Comparison of ENCODE assay signal across 13 mouse cellular contexts in the genomic region with DNA sequence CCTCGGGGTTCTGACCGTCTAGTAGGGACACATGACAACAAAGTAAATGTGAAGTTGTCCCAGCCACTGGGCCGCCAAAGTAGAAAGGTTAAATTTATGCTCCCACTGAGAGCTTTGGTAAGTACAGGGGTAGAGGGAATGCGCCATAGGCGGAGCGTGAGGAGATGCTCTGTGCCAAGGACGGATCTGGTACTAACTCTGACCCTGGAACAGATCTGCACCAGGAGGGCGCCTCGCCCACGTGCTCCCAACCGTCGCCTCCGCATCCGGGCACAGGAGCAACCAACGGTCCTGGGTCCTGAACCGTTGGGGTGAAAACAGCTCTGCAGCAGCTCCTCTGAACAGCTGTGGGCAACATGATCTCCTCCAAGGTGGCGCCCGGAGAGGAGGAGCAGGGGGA. TPM values are rescaled to one million over a fixed set of nuclear protein-coding genes. Genes with fewer than 3 reads are reported as not detected.
DNase-seq lines count a peak whose midpoint lies in the region; ATAC-seq lines count a peak whose summit lies in the region.
"Had no signal": no experiment of that assay in that cellular context is flagged by ENCODE, and none has a peak within 500 bp of the region (broad histone marks: within the 10 kb centered on the region; RNA-seq: fewer than 3 reads in every experiment).

A gene (plus strand): TSS at position 301 of the 400 bp plus-strand sequence.

- H3K27ac ChIP-seq in hindbrain, embryonic 10.5 days, result no peak within 1 kb of the TSS
- no peak within 1 kb of the TSS for H3K27ac ChIP-seq in hindbrain, embryonic 13.5 days
- H3K27ac ChIP-seq in midbrain, embryonic 10.5 days (replicated peaks), result no peak within 1 kb of the TSS
- no peak within 1 kb of the TSS for H3K27ac ChIP-seq in midbrain, embryonic 13.5 days
- no peak within 1 kb of the TSS for H3K27ac ChIP-seq in embryonic facial prominence, embryonic 12.5 days

- H3K9ac ChIP-seq in hindbrain, embryonic 13.5 days, result no peak within 1 kb of the TSS
- H3K9ac ChIP-seq in midbrain, embryonic 13.5 days (replicated peaks), result no peak within 1 kb of the TSS
- no peak within 1 kb of the TSS for H3K9ac ChIP-seq in embryonic facial prominence, embryonic 12.5 days

- DNase-seq in hindbrain, embryonic 10.5 days (ENCODE audit: low spot score), result no peak
- no peak for DNase-seq in midbrain, embryonic 10.5 days (ENCODE audit: low spot score)
- peak; percentile 21 for DNase-seq in testis, postnatal 14 days (ENCODE audit: low spot score)
- no peak for DNase-seq in thymus, postnatal 25 days
- DNase-seq: cerebellum, adult 11-12 months; gastrocnemius, postnatal 14 days; lung, postnatal 4 days had no signal

- peak within 1 kb of the TSS; percentile 18; the same call in 1 of the 2 replicates for H3K4me3 ChIP-seq in hindbrain, embryonic 10.5 days
- H3K4me3 ChIP-seq in hindbrain, embryonic 13.5 days, result no peak within 1 kb of the TSS
- peak within 1 kb of the TSS; percentile 18; the same call in 1 of the 2 replicates for H3K4me3 ChIP-seq in midbrain, embryonic 10.5 days
- no peak within 1 kb of the TSS for H3K4me3 ChIP-seq in midbrain, embryonic 13.5 days (replicated peaks)
- no peak within 1 kb of the TSS for H3K4me3 ChIP-seq in embryonic facial prominence, embryonic 12.5 days

- no peaks in the 10 kb centered on the region for H3K36me3 ChIP-seq in hindbrain, embryonic 10.5 days
- H3K36me3 ChIP-seq in hindbrain, embryonic 13.5 days, result no peaks in the 10 kb centered on the region
- no peaks in the 10 kb centered on the region for H3K36me3 ChIP-seq in midbrain, embryonic 10.5 days
- H3K36me3 ChIP-seq in midbrain, embryonic 13.5 days, result no peaks in the 10 kb centered on the region
- H3K36me3 ChIP-seq in embryonic facial prominence, embryonic 12.5 days, result no peaks in the 10 kb centered on the region

- no peak within 1 kb of the TSS for H3K4me2 ChIP-seq in hindbrain, embryonic 13.5 days
- no peak within 1 kb of the TSS for H3K4me2 ChIP-seq in midbrain, embryonic 13.5 days (replicated peaks)
- peak within 1 kb of the TSS; percentile 25 for H3K4me2 ChIP-seq in embryonic facial prominence, embryonic 12.5 days (replicated peaks)
- H3K4me2 ChIP-seq: liver, embryonic 11.5 days had no signal

- peaks cover 13% of the 10 kb centered on the region; the same call in 1 of the 2 replicates for H3K9me3 ChIP-seq in hindbrain, embryonic 10.5 days
- peaks cover 6% of the 10 kb centered on the region; the same call in 1 of the 2 replicates for H3K9me3 ChIP-seq in hindbrain, embryonic 13.5 days
- H3K9me3 ChIP-seq in midbrain, embryonic 10.5 days (replicated peaks), result peaks cover 6% of the 10 kb centered on the region; the same call in 1 of the 2 replicates
- H3K9me3 ChIP-seq in midbrain, embryonic 13.5 days, result 0 out of 2 replicates have a peak, but pooled peaks cover 2% of the 10 kb centered on the region
- H3K9me3 ChIP-seq in embryonic facial prominence, embryonic 12.5 days, result peaks cover 7% of the 10 kb centered on the region; the same call in 1 of the 2 replicates

- 65% methylated on average over 18 of the region's 18 CpGs for WGBS in hindbrain, embryonic 10.5 days
- 69% methylated on average over 18 of the region's 18 CpGs for WGBS in hindbrain, embryonic 13.5 days
- WGBS in midbrain, embryonic 10.5 days, result 74% methylated on average over 18 of the region's 18 CpGs
- 71% methylated on average over 18 of the region's 18 CpGs for WGBS in midbrain, embryonic 13.5 days
- 72% methylated on average over 18 of the region's 18 CpGs for WGBS in embryonic facial prominence, embryonic 12.5 days

- H3K27me3 ChIP-seq in hindbrain, embryonic 10.5 days (ENCODE audit: insufficient read depth, poor library complexity, severe bottlenecking), result peaks cover 12% of the 10 kb centered on the region
- peaks cover 9% of the 10 kb centered on the region for H3K27me3 ChIP-seq in hindbrain, embryonic 13.5 days
- H3K27me3 ChIP-seq in midbrain, embryonic 10.5 days (ENCODE audit: low read depth, poor library complexity, severe bottlenecking), result peaks cover 13% of the 10 kb centered on the region
- peaks cover 9% of the 10 kb centered on the region; the same call in 1 of the 2 replicates for H3K27me3 ChIP-seq in midbrain, embryonic 13.5 days
- peaks cover 9% of the 10 kb centered on the region; the same call in 1 of the 2 replicates for H3K27me3 ChIP-seq in embryonic facial prominence, embryonic 12.5 days

- H3K4me1 ChIP-seq in hindbrain, embryonic 10.5 days (replicated peaks), result 0 out of 2 replicates have a peak, but pooled peaks cover 5% of the 10 kb centered on the region
- no peaks in the 10 kb centered on the region for H3K4me1 ChIP-seq in hindbrain, embryonic 13.5 days (replicated peaks)
- H3K4me1 ChIP-seq in midbrain, embryonic 10.5 days, result no peaks in the 10 kb centered on the region
- H3K4me1 ChIP-seq in midbrain, embryonic 13.5 days (replicated peaks), result no peaks in the 10 kb centered on the region
- H3K4me1 ChIP-seq in embryonic facial prominence, embryonic 12.5 days, result no peaks in the 10 kb centered on the region

- ATAC-seq in hindbrain, embryonic 13.5 days (ENCODE audit: low FRiP score), result no peak
- ATAC-seq in midbrain, embryonic 13.5 days, result no peak
- no peak for ATAC-seq in embryonic facial prominence, embryonic 12.5 days (ENCODE audit: insufficient number of reproducible peaks, insufficient read depth, low FRiP score, low TSS enrichment)
- ATAC-seq: forebrain, embryonic 16.5 days; inflammation-experienced regulatory T-cells, adult 6 months had no signal

RNA-seq across cellular contexts. Expression of the gene that starts here (rescaled TPM):
- polyA plus RNA-seq in hindbrain, embryonic 10.5 days (2016; fragmentation: Nextera tagmentation; extraction: Ambion mirVana), result 0.04 TPM in 1 of 2 replicates, not detected in the other
- not detected in 2 replicates for polyA plus RNA-seq in hindbrain, embryonic 13.5 days (2015; fragmentation: Nextera tagmentation; extraction: Ambion mirVana)
- not detected in 2 replicates for polyA plus RNA-seq in midbrain, embryonic 10.5 days (2016; fragmentation: Nextera tagmentation; extraction: Ambion mirVana)
- polyA plus RNA-seq in midbrain, embryonic 13.5 days (2015; fragmentation: Nextera tagmentation; extraction: Ambion mirVana), result not detected in 2 replicates
- polyA plus RNA-seq in embryonic facial prominence, embryonic 12.5 days (2016; fragmentation: Nextera tagmentation; extraction: Ambion mirVana), result not detected in 2 replicates
- polyA plus RNA-seq: forebrain, embryonic 16.5 days; inflammation-experienced regulatory T-cells, adult 6 months; liver, embryonic 11.5 days had no signal

Comparison
In these comparisons a context has a peak if more than half of its experiments do, and no peak if none do; other contexts are left out.
1. H3K4me3 ChIP-seq: peak in hindbrain, embryonic 10.5 days (single experiment) and midbrain, embryonic 10.5 days (single experiment); none in hindbrain, embryonic 13.5 days (single experiment), midbrain, embryonic 13.5 days (single experiment) and embryonic facial prominence, embryonic 12.5 days (single experiment).